Mouse (Mus musculus) testis, adult 2 months (tissue): ENCODE data around the gene Mthfr. TPM values are rescaled to one million over a fixed set of nuclear protein-coding genes. Genes with fewer than 3 reads are reported as not detected.
A peak's percentile ranks its signal among the peaks of the same experiment; 100 is the strongest.

Experiments used
- H3K27ac ChIP-seq: fragments of 200-500 bp; 2 replicates; pipeline ENCODE4 v1.5.1; 2012; ENCODE audit warnings: low read depth, low read length; ENCODE audit not compliant: control insufficient read depth, insufficient read depth
- H3K27me3 ChIP-seq: fragments of 200-500 bp; 2 replicates; pipeline ENCODE4 v1.6.1; 2012; ENCODE audit warnings: mild to moderate bottlenecking, low read length, moderate library complexity; ENCODE audit not compliant: control insufficient read depth, insufficient read depth
- H3K36me3 ChIP-seq: fragments of 200-500 bp; 2 replicates; pipeline ENCODE4 v1.6.1; 2012; ENCODE audit warnings: mild to moderate bottlenecking, low read length; ENCODE audit not compliant: control insufficient read depth, insufficient read depth
- H3K4me1 ChIP-seq: fragments of 200-500 bp; 2 replicates; pipeline ENCODE4 v1.6.1; 2012; ENCODE audit warnings: low read length; ENCODE audit not compliant: control insufficient read depth, insufficient read depth
- H3K4me3 ChIP-seq: fragments of 200-500 bp; 2 replicates; pipeline ENCODE4 v1.5.1; 2012; ENCODE audit warnings: low read depth, mild to moderate bottlenecking, low read length, moderate library complexity, mixed read lengths; ENCODE audit not compliant: control insufficient read depth
- CTCF ChIP-seq: fragments of 200-500 bp; IDR thresholded peaks from 2 replicates; pipeline ENCODE4 v1.5.1; 2012; ENCODE audit warnings: low read depth, mild to moderate bottlenecking, inconsistent platforms, low read length, moderate library complexity; ENCODE audit not compliant: control insufficient read depth, insufficient read depth, insufficient replicate concordance
- POLR2A ChIP-seq: fragments of 200-500 bp; IDR thresholded peaks from 2 replicates; pipeline ENCODE4 v1.6.1; 2012; ENCODE audit warnings: low read depth, mild to moderate bottlenecking, inconsistent platforms, low read length, moderate library complexity; ENCODE audit not compliant: control insufficient read depth
- polyA plus RNA-seq: library from polyadenylated mRNA; depleted of rRNA; stranded (reverse); fragments of >200 nt; gene quantifications from 2 replicates; pipeline ENCODE4 v1.2.3, GENCODE M21; 2012

Mthfr gene
- polyA plus RNA-seq, 1 experiment, result 31.8 TPM

DNA sequence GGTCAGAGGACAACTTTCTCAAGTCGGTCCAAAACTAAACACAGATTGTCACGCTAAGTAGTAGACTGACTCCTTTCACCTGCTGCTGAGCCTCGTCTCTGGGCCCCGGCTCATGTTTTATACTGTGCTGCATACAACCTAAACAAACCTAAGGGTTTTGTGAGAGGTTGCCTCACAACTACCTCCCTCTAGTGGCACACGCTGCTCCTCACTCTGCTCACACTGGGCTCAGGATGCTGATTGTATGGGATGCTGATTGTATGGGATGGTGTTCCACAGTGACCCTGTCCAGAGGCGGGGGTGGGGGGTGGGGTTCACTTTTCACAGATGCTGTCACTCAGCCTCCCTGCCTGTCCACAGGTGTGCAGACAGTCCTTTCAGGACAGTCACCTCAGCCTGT, 40.3 kb downstream of the Mthfr start:
- Histone ChIP-seq H3K4me1 (peaks cover 10% of the 10 kb centered on the region), H3K36me3 (peaks cover 3% of the 10 kb centered on the region), H3K4me3 (no peak overlapping the region), H3K27ac (no peak overlapping the region), H3K27me3 (no peaks in the 10 kb centered on the region)
- TF ChIP-seq CTCF (0 out of 2 replicates have a peak, but pooled peaks have one; percentile 8), POLR2A (no peak)

DNA sequence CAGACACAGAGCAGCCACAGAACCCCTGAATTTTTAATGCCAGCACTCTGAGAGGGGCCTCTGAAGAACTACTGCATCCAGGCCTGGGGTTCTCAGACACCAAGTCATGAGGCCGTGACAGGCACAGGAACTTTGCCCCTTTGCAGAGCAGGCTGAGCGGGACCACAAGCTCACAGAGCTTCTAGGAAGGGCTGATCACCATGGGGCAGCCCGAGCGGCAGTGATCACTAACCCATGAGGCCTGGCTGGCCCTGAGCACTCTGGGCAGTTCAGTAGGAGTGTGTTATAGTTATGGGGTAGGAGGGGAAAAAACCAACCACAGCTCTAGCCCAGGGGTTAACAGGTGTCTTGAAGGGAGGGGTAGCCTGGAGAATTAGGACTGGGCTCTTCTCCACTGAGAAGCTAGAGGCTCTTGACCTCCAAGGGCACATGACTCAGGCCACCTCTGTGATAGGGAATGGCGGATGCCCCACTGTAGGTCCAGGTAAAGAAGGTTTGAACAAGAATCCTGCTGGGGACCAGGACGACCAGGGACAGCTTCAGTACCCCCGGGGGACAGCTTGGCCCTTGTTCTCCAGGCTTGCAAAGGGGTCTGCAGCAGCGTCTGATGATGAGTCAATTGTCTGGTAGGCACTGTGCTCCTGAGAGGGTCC, 41.2 kb downstream of the Mthfr start:
- no peak overlapping the region for H3K27ac ChIP-seq
- TF ChIP-seq CTCF (no peak), POLR2A (no peak)
- no peaks in the 10 kb centered on the region for H3K27me3 ChIP-seq
- peaks cover 3% of the 10 kb centered on the region for H3K36me3 ChIP-seq
- H3K4me3 ChIP-seq, result no peak overlapping the region
- H3K4me1 ChIP-seq, result peaks cover 11% of the 10 kb centered on the region

DNA sequence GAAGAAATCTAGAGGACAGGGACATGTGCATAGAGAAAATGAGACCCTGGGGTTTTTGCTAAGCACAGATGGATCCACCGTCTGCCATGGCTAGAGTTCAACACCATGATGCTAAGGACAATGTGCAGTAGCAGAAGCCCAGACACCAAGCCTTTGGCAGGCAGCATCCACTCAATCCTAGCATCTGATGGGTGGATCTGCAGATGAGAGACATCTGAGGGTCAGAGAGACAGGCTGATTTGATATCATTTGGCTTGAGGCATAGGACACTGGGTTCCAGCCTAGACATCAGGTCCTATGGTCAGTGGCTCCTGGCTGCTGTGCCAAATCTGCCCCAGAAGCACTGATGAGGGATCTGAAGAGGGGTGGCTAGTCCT, 41.7 kb downstream of the Mthfr start:
- H3K4me1 ChIP-seq, result peaks cover 13% of the 10 kb centered on the region
- no peaks in the 10 kb centered on the region for H3K27me3 ChIP-seq
- no peak overlapping the region for H3K27ac ChIP-seq
- TF ChIP-seq CTCF (no peak), POLR2A (no peak)
- peaks cover 3% of the 10 kb centered on the region for H3K36me3 ChIP-seq
- no peak overlapping the region for H3K4me3 ChIP-seq

DNA sequence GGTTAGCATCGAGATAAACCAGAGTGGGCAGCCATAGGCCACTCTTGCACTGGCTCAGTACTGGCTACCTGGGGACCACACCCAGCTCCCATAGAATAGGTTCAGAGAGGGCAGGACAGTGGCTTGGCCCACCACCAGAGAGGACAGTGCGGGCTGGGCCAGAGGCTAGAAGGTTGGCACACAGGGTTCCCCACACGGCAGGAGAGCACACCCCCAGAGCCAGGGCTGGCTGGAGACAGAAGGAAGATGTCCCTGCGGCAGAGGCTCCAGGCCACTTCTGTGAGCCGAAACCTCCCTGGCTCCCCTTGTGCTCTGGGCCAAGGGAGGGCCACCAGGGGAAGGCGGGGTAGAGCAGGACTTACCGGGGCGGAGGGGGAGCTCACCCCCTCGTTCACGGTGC, 42.3 kb downstream of the Mthfr start:
- no peak for TF ChIP-seq CTCF
- no peak for TF ChIP-seq POLR2A
- H3K36me3 ChIP-seq, result peaks cover 3% of the 10 kb centered on the region
- H3K27me3 ChIP-seq, result no peaks in the 10 kb centered on the region
- H3K27ac ChIP-seq, result no peak overlapping the region
- peaks cover 11% of the 10 kb centered on the region for H3K4me1 ChIP-seq
- H3K4me3 ChIP-seq, result no peak overlapping the region

DNA sequence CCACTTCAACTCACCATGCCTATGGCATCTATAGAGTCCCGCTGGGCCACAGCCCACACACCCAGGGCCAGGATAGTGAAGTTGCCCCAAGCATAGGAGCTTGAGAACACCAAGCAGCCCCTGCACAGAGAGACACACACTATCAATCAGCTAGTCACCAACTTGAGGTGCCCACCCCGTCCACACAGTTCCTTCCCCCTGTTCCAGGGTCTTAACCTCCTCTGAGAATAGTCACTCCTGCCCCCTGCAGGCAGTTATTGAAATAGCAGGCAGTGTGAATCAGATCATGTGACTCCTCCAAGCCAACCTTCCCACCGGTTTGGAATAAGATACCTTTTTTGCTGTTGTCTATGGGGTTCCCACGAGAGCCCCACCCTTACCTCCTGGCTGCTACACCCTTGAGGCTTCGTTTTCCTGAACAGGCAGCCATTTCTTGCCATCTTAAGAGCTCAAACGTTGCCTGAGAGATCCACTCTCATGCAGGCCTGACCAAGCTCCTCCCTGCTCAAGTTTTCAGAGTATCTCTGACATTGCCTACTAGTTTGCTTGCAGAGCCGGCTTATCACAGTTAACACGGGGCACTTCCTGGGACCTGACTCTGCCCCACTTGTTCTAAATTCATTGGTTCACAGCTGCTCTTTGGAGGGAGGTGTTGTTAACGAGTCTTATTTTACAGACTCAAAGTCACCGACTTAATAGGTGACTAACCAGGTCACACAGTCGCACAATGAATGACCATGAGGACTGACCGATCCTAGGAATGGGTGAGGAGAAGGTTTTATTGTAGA, 43.6 kb downstream of the Mthfr start:
- no peak for TF ChIP-seq POLR2A
- peak; percentile 61; the same call in 1 of the 2 replicates for TF ChIP-seq CTCF
- no peak overlapping the region for H3K27ac ChIP-seq
- H3K4me3 ChIP-seq, result no peak overlapping the region
- H3K27me3 ChIP-seq, result no peaks in the 10 kb centered on the region
- H3K36me3 ChIP-seq, result peaks cover 3% of the 10 kb centered on the region
- peaks cover 18% of the 10 kb centered on the region for H3K4me1 ChIP-seq

DNA sequence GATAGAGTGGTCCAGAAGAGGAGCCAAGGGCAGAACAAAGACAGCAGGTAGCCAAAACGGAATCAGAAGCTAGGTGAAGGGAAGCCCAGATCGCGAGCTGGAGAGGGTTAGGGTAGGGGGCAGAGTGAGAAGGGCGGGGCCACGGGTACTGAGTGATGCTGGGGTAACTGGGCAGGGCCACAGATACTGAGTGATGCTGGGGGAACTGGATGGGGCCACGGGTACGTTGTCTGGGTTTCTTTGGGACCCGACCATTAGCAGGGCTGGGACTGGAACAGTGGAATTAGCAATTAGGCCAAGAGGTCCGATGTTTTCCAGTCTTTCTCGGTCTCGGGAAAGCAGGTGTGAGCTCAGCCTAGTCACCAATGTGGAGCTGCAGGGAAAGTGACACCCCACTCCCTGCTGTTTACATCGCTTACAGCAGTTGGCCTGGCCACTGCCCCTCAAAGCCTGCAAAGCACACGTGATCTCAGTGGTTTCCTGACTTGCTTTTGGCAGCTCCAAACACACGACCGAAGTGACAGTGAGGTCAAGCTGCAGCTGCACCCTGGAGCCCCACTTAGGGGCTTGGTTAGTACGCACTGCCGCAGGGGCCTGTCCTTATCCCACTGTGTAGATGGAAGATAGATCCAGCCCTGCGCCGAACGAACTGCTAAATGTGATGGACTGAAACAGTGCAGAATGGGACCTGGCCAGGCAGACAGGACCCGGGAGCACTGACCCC, 44.5 kb downstream of the Mthfr start:
- Histone ChIP-seq H3K4me3 (no peak overlapping the region), H3K36me3 (peaks cover 3% of the 10 kb centered on the region), H3K27me3 (no peaks in the 10 kb centered on the region), H3K4me1 (peaks cover 18% of the 10 kb centered on the region), H3K27ac (no peak overlapping the region)
- no peak for TF ChIP-seq POLR2A
- no peak for TF ChIP-seq CTCF

GRCm38 (mm10) chr4:148084261-148084714, 45.4 kb downstream of the Mthfr start:
- Histone ChIP-seq H3K4me3 (no peak overlapping the region), H3K36me3 (peaks cover 3% of the 10 kb centered on the region; the same call in 1 of the 2 replicates), H3K27me3 (no peaks in the 10 kb centered on the region), H3K4me1 (peaks cover 18% of the 10 kb centered on the region), H3K27ac (no peak overlapping the region)
- no peak for TF ChIP-seq CTCF
- TF ChIP-seq POLR2A, result no peak
